Mouse (Mus musculus) retina, adult 2 months (tissue): ENCODE measurements around the gene Sox12.
"Not testable (repeated sequence)": the region's sequence is repeated elsewhere in the genome, so short reads cannot be mapped to it uniquely, and the experiment has no call there.

ENCODE experiments used
- DNase-seq: peaks from one replicate; pipeline ENCODE4 v3.0.0-alpha.2; 2012; ENCODE audit warnings: low read depth, low spot score

The Sox12 gene

DNA sequence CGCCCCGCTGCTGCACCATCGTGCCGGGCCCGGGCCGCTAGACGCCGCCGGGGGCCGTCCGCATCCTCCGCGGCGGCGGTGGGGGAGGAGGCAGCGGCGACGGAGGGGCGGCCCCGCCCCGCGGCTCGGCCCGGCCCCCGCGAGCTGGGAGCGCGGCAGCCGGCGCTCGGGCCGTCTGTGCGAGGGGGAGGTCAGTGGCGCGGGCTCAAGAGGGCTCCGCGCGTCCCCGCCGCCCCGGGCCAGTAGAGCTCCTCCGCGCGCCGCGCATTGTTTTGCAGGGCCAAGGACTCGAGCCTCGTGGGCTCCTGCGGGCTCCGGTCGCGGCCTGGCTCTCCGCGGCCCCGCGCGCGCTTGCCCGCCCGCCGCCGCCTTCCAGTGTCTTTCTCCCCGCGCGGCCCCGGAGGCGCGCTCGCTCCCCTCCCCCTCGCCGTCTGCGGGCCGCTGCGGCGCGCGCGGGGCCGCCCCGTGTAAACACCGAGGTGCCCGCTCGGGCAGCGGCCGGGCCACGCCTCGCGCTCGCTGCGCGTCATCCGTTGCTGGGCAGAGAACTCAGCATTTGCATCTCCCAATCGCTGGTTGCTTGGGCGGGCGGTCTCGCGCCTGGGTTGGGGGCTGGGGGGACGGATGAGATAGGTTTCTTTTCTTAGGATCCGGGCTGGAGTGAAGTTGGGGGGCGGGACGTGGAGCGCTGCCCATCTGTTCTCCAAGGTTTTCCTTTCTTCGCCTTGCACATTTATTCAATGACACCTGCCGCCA is at the start of gene Sox12:
Gene Sox12, minus strand, starts transcription at position 384 of the 756 bp plus-strand sequence.
- DNase-seq: peak; percentile 85

DNA sequence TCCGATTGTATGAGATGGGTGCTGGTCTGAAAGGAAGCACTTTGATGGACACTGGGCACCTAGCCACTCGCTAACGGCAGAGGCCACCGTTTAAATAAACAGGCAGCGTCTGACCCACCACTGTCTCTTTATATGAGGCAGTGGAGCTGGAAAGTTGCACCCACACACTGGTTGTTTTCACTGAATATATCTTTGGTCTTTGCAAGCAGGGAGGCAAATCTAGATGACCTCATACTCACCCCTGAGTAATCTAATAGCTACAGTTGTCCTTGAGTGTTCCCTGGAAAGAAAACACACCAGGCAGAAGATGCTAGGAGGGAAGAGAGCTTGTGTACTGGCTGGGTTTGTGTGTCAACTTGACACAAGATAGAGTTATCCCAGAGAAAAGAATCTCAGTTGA is 49.6 kb upstream of the Sox12 start:
- DNase-seq: no peak

DNA sequence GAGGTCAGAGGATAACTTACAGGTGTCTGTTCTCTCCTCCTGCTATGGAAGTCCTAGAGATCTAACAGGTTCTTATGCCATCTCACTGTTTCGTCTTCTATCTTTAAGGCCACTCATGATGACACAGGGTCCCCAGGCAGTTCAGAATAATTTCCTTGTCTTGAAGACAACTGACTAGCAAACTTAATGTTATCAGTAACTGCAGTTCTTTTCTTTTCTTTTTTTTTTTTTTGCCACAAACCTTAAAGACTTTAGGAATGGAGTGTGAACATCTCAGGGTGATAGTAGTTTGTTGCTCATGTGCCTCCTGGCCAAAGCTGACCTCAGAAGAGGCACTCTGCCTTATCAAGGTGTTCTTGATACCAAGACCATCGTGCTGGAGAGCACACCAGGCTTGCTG is 48.8 kb upstream of the Sox12 start:
- DNase-seq: no peak

DNA sequence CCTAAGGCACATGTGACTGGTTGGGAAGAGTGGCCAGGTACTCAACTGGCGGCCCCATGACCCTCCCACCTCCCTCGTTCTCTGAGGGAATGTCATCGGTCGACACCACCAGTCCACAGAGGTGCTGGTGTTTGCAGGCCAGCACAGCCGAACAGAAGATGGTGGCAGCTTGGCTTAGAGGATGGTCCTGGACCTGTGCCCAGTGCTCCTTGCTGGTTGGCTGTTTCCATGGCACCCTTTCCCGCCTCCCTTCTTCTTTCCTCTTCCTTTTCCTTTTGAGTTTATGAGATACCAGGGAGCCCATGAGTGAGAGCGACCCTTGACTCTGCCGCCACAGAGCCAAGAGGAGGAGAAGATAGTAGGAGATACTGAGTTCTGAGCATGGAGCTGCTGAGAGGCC is 45.4 kb upstream of the Sox12 start:
- no peak for DNase-seq

DNA sequence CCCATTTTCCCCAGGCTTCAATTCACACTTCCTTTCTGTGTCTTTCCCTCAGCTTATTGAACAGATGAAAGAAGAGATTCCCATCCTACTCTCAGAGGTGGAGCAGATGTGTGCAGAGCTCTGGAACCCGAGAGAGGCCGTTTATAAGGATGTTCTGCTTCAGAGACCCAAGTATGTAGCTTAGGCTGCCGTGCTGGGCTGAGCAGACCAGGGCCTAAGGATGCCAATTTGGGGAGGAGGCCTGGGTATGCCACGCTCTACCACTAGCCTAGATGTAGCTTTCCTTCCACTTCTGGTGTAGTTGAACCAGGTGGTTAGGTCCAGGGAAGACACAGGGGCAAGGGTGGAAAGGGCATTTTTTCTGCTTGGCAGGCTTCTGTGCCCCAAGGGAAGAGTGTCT is 44.5 kb upstream of the Sox12 start:
- no peak for DNase-seq

DNA sequence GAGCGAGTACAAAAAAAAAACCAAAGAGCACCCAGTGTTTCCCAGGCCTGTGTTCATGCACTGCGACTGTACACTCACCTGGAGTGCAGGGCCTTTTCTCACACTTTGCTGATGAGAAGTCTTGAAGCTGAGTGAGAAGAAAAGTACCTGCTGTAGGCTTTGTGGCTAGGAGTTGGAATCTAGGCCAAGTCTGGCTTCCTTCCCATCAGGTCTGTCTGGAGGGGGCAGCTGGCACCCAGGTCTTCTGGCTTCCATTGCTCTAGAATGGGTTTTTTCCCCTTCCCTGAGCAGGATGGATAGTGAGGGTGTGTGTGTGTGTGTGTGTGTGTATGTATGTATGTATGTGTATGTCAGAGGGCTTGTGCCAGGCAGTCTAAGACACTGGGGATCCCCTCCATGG is 42.0 kb upstream of the Sox12 start:
- DNase-seq: no peak

DNA sequence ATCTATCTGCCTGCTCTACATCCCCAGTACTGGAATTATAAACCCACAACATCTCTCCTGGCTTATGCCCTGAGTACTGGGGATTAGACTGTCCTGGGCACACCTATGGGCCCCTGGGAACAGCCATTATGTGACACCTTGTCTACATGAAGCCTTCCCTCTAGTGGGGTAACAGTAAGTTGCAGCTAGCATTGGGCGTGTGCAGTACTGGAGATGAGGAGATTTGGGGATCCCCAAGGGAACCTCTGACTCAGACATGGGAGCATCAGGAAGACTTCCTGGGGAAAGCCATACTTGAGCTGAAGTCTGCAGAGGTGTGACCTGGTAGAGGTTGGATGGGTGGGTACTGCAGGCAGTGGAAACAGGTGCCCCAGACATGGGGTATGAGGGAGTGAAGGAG is 41.1 kb upstream of the Sox12 start:
- no peak for DNase-seq

DNA sequence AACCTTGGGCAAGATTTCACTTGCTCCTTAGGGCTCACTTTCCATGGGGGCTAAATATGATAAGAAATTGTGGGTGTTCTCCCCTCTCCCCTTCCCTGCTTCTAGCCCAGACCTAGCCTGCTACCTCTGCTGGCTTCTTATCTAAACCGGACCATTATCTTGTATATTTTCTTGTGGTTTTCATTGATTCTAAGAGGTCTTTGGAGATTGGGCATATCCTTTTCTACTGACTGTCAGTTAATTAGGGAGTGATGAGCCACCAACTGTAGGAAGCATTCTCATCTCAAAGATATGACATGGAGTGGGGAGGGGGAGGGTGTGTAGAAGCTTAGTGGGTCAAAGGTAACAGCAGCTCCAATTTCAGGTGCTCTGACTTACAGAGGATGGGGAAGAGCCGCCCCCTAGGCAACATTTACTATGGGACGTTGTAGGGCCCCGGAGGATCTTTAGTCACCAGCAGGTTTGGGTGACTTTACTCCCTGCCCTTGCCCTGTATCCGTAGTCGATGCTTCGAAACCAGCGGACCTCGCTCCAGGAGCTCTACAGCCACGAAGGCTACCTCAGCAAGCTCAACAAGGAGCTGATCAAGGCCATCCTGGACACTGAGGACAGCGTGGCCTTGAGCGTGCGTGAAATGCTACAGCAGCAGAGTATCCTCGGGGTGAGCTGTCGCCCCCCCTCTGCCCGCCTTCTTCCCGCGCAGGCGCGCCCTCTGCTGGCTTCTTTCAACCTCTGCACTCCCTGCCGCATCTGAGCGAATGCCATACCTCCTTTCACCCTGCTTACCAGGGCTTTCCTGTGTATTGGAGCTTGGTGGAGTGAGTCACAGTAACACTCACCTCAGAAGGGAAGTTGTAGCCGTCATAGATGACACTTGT is 39.4 kb upstream of the Sox12 start:
- peak; percentile 70 for DNase-seq

DNA sequence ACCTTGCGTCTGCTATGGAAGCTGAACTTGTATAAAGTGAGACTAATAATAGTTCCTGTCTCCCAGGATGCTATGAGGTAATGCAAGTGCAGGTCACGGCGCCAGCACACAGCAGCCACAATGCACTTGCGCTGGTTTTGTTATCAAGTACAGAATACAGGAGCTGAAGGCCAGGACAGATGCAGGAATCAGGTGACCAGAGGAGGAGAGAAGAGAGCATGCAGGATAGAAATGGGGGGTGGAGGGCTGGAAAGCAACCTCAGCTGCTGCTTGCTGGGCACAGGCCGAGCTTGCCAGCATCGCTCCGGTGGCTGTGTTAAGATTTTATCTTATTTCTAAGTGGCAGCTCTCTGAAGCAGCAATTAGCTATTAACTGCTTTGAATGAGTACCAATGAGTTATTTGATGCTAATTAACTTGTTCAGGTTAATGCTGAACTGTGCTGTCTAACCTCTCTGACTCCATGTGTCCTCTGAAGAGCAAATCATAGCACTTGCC is 38.6 kb upstream of the Sox12 start:
- DNase-seq: no peak

DNA sequence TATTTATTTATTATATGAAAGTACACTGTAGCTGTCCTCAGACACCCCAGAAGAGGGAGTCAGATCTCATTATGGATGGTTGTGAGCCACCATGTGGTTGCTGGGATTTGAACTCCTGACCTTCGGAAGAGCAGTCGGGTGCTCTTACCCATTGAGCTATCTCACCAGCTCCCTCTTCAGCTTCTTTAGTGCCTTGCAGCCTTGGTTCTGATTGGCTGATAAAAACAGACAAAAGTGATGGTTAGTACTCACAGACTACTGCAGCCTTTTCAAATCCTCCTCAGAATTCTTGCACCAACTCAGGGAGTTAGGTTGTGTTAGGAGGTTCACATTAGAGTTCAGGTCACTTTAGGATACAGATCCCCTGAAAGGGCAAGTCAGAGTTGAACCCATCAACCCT is 30.6 kb upstream of the Sox12 start:
- DNase-seq: not testable (repeated sequence)

DNA sequence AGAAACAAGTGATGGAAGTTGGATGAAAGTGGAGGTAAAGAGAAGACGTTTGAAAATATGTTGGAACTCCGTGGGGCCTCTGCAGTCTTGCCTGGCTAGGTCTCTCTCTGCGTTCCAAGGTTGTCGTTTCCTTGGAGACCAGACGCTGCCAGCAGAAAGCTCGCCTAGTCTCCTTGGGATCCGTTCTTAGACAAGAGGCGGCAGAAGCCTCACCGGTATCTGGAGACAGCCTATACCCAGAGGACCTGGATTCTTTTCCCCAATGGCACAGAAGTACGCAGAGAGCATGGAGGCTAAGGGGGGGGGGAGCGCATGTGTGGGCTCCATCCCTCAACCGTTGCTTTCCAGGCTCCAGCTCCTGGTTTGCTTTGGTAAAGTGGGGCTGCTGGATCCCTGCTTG is 29.6 kb upstream of the Sox12 start:
- no peak for DNase-seq

DNA sequence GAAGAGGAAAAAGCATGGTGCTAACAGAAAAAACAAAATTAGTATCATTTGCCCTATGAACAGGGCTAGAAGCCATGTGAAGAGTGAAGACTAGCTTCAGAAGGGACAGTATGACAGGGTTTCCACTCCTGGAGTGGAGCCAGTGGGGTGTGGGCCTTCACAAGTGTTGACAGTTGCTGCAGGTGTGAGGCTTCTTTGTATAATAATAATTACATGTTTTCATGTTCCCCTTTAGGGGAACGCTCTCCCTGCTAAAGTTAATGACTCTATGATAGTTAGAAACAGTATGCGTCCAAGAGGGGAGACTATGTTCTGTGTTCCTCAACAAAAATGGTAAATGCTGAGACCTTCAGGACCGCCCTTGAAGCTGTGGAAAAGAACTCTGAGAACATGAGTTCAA is 17.9 kb upstream of the Sox12 start:
- no peak for DNase-seq

DNA sequence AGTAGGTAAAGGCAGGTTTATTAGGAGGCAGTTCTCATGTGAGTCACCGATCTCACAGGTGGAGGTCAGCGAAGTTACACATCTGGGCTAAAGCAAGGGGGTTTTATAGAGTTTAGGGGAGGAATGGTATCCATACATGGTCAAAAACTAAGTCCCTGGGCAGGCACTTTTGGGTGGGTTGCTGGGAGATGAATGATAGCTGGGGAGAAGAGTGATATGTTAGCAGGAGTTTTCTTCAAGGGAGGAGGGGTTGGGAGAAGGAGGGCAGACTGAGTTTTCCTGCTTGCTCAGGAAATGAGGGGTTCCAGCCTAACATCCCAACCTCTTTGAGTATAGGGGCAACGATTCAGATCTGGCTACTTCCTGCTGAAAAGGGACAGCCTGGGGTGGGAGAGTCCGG is 17.4 kb upstream of the Sox12 start, which contains the start of gene 6820408C15Rik:
Gene 6820408C15Rik, plus strand, starts transcription at position 301 of the 400 bp plus-strand sequence.
- no peak for DNase-seq

DNA sequence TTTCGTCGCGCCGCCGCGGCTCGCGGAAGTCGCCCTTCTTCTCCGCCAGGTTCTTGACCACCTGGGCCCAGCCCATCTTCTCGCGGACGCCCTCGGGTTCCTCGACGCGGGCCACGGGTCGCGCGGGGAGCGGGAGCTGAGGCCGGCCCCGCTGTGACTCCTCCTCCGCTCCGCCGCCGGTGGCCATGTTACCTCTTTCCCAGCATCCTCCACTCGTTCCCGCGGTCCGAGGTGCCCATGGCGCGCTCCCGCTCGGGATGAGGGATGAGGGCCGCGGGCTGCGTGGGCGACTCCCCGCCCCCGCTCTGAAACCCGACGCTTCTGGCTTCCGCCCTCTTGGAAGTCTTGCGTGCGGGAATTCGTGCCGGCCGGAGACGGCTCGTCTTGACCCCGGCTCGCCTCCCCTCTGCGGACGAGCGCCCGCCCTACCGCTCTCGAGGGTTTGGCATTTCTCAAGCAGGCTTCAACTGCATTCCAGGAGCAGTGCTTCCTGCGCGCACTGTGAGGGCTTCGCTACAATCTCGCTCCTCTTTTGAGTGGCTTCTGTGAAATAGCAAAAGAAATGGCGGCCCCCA is 16.8 kb upstream of the Sox12 start, which contains the start of gene Zcchc3:
Gene Zcchc3, minus strand, starts transcription at position 437 of the 575 bp plus-strand sequence.
- peak; percentile 70 for DNase-seq

DNA sequence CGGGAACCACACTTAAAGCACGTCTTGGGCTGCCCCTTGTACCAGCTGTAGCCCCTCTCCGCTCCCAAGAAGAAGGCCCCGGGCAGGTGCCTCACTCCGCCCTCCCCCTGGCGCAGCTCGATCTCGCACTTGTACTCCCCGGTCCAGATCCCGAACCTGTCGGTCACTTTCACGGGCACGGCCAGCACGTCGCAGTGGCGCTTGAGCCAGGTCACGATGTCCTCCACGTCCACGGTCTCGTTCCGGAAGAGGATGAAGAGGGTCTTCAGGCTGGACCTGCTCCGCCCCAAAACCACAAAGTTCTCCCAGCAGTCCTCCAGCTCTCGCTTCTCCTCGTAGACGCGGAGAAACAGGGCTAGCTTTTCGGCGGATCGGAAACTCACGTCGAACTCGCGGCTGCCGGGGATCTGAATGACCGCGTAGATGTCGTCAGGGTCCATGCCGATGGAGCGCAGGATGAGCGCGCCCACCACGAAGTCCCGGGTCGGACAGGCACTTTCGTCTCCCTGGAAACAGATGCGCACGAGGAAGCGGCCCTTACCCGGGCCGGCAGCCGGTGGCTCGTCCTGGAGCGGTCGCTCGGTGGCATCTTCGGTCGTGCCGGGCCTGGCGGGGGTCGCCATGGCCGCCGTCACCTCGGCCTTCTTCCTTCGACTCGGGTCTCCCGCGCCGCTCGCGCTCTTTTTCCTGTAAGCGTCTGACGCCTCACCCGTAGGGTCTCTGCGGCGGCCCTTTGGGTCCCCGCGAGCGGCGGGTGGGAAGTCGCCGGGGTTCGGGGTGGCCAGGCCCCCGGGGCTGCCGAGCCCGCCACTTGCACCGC is 16.1 kb upstream of the Sox12 start:
- DNase-seq: no peak

DNA sequence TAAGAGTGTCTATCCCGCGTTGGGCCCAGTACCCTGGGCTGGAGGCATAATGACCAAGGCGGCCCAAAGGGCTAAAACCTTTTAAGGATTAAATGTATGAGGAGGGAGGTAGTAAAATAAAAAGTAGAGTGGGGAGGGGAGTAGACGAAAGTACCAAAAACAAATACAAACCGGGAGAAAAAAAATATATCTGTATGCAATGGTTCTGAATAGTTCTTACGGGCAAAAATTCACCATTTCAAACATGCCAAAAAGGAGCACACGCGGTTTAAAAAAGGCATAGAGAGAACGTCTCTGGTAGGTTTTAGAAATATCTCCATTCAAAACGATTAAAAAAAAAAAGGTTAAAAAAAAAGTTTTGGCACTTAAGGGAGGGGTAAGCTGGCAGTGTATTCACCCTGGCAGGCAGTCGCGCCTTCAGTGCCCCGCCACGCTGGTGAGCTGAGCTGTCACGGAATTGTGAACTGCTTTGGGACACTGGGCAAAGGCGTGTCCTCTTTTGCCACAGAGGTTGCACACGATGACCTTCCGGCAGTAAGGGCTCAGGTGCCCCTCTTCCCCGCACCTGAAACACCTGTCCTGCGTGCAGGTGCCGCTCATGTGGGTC is 15.4 kb upstream of the Sox12 start:
- no peak for DNase-seq

DNA sequence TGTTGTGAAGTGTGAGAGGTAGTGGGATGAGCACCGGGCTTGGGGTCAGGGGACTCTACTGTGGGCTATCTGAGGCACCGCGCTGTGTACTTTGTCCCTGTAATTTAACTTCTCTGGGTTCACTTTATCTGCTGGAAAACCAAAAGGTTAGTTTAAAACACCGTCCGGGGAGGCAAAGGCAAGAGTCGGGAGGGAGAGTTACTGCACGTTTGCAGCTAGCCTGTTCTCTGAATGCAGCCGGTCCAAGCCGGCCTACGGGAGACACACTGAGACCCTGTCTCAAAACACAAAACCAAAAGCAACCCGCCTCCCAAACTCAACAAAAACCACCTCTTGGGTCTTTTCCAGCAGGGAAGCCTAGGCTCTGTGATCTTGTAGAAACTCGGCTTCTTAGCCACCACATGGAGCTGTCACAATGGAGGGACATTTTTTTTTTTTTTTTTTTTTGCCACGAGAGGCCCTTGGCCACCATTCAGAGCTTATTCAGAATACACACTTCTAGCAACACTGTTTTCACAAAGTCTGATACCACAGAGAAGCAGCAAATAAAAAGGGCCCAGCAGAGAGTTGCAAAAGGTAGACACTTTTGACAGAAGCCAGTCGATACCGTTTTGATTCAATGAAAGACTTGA is 14.8 kb upstream of the Sox12 start:
- no peak for DNase-seq

DNA sequence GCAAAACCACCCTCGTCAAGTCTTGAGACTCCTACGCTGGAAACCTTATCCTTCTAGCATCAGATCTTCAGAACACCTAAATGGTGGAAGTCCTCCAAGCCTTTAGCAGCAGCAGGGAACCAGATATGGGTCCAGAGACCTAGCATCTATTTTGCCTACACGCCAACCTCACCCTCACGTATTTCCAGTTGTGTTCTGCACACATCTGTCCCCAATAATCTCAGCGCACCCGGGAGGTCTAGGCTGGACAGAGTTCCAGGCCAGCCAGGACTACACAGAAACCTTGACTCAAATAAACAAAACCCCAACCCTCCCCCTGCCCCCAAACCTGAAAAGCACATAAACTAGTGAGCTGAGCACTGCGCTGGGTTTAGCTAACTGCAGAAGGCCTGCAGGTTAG is 13.6 kb upstream of the Sox12 start:
- DNase-seq: no peak

DNA sequence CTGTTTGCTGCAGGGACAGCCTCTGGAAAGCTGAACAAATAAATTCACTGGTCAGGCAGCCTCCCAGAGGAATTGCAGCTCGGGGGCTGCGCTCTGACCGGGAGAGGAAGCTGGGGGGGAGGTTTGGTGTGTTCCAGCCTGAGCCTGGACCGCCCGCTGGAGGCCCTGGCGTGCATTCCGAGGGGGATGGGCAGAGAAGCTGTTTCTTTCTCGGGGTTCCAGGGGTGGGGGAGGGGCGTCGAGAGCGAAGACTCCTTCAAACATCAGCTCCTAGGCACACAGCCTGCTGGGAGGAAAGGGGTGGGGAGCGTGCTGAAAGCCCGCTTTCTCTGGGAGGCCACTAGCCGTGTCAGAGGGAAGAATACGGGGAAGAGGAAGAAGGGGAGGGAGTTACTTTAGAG is 13.1 kb upstream of the Sox12 start:
- no peak for DNase-seq

DNA sequence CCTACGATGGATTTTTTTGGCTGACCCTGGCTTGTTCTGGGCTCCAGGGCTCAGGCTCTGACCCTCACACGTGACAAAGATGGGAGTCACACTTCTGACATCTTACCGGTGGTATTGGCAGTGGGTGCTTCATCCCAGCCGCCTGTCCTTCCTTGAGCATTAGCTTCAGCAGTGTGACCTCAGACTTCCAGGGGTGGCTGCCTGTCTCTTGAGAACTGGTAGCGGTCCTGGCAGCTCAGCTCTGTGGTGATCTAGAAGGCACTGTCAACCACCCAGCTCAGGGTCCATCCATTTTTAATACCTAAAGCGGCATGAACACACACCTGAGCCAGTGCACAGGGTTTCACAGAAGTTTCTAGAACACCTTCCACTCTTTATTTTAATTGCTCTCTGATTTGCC is 11.9 kb upstream of the Sox12 start:
- DNase-seq: no peak
